Mouse (Mus musculus) limb, embryonic 14.5 days (tissue): ENCODE measurements around the gene Sycn. TPM values are rescaled to one million over a fixed set of nuclear protein-coding genes. Genes with fewer than 3 reads are reported as not detected.

Experiments
- ATAC-seq: fragments of 200-750 bp; cut with Nextera tagmentation; 2 replicates; pipeline ENCODE4 v1.8.0; 2017; ENCODE audit warnings: low read depth, moderate number of reproducible peaks, moderate TSS enrichment; ENCODE audit not compliant: low FRiP score
- DNase-seq: peaks from one replicate; pipeline ENCODE4 v3.0.0-alpha.2; 2015; ENCODE audit warnings: low spot score
- H3K27ac ChIP-seq: fragments of 300-500 bp; sonication (generic); replicated peaks from 2 replicates; pipeline ENCODE4 v1.5.1; 2014; ENCODE audit warnings: low read depth, mild to moderate bottlenecking, low read length, moderate library complexity, mixed read lengths
- H3K27me3 ChIP-seq: fragments of 300-500 bp; sonication (generic); 2 replicates; pipeline ENCODE4 v1.6.1; 2014; ENCODE audit warnings: low read length, mixed read lengths; ENCODE audit not compliant: control insufficient read depth, insufficient read depth
- H3K36me3 ChIP-seq: fragments of 300-500 bp; sonication (generic); 2 replicates; pipeline ENCODE4 v1.6.1; 2014; ENCODE audit warnings: mild to moderate bottlenecking, low read length, moderate library complexity, mixed read lengths; ENCODE audit not compliant: control insufficient read depth, insufficient read depth
- H3K4me1 ChIP-seq: fragments of 300-500 bp; sonication (generic); 2 replicates; pipeline ENCODE4 v1.6.1; 2014; ENCODE audit warnings: antibody characterized with exemption, low read length, mixed read lengths; ENCODE audit not compliant: control insufficient read depth, insufficient read depth
- H3K4me2 ChIP-seq: fragments of 300-500 bp; sonication (generic); replicated peaks from 2 replicates; pipeline ENCODE4 v1.6.1; 2014; ENCODE audit warnings: low read depth, mild to moderate bottlenecking, low read length, moderate library complexity; ENCODE audit not compliant: severe bottlenecking
- H3K4me3 ChIP-seq: fragments of 300-500 bp; sonication (generic); replicated peaks from 2 replicates; pipeline ENCODE4 v1.5.1; 2014; ENCODE audit warnings: low read length
- H3K9ac ChIP-seq: fragments of 300-500 bp; sonication (generic); 2 replicates; pipeline ENCODE4 v1.6.1; 2014; ENCODE audit warnings: mild to moderate bottlenecking, low read depth, low read length, moderate library complexity; ENCODE audit not compliant: severe bottlenecking
- H3K9me3 ChIP-seq: fragments of 300-500 bp; sonication (generic); 2 replicates; pipeline ENCODE4 v1.6.1; 2016; ENCODE audit warnings: low read length; ENCODE audit not compliant: control insufficient read depth
- POLR2A ChIP-seq: fragments of 200-500 bp; IDR thresholded peaks from 2 replicates; pipeline ENCODE4 v1.8.0; 2012; ENCODE audit warnings: inconsistent platforms, mild to moderate bottlenecking, moderate library complexity, borderline replicate concordance; ENCODE audit not compliant: insufficient read depth, insufficient read length; ENCODE audit errors: extremely low read depth
- WGBS: fragments of 180-500 bp; shearing (Covaris S2); extraction: QIAGEN DNeasy Blood & Tissue Kit; methylation state at CpG from one replicate; pipeline ENCODE4 v1.1.7; 2014; 5-methylcytosine and 5-hydroxymethylcytosine counted together
- polyA plus RNA-seq, 2 experiments: library from polyadenylated mRNA; depleted of rRNA in 1 of 2; stranded (reverse) in 1 of 2; unstranded in 1 of 2; fragments of >200 nt; fragmentation: Nextera tagmentation in 1 of 2; extraction: Ambion mirVana in 1 of 2; gene quantifications; 2 replicates each; pipeline versions ENCODE4 v1.2.1 to v1.2.3; 2012 to 2014

The Sycn gene
- polyA plus RNA-seq, 2 experiments, result 0.14 TPM; not detected in 1

GRCm38 (mm10) chr7:28579826-28580225 is 39.1 kb downstream of the Sycn start:
- WGBS, result 73% methylated on average over 5 of the region's 5 CpGs
- Histone ChIP-seq H3K27ac (no peak overlapping the region), H3K36me3 (no peaks in the 10 kb centered on the region), H3K9ac (no peak overlapping the region), H3K4me2 (no peak overlapping the region), H3K4me3 (no peak overlapping the region), H3K27me3 (no peaks in the 10 kb centered on the region), H3K4me1 (peaks cover 16% of the 10 kb centered on the region), H3K9me3 (no peaks in the 10 kb centered on the region)
- TF ChIP-seq POLR2A, result no peak
- ATAC-seq (no peak), DNase-seq (no peak)

DNA sequence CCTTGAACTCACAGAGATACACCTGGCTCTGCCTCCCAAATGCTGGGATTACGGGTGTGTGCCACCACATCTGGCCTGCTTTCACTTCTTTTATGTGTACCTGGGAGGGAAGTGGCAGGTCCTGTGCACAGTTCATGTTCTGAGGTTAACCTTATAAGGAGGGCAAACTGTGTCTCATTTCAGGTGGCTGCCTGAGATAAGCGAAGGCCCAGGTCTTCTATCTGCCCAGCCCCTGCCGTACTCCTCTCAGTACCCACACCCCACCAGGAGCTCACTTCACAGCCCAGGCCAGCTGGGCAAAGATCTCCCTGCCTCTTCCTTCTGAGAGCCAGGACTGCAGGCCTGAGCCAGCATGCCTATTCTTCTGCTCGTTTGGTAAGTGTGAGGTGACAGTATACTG is 41.0 kb downstream of the Sycn start:
- Histone ChIP-seq H3K4me3 (no peak overlapping the region), H3K4me2 (no peak overlapping the region), H3K27me3 (no peaks in the 10 kb centered on the region), H3K27ac (no peak overlapping the region), H3K9ac (no peak overlapping the region), H3K9me3 (no peaks in the 10 kb centered on the region), H3K36me3 (no peaks in the 10 kb centered on the region), H3K4me1 (peaks cover 19% of the 10 kb centered on the region)
- ATAC-seq (no peak), DNase-seq (no peak)
- 81% methylated on average over 4 of the region's 4 CpGs for WGBS
- no peak for TF ChIP-seq POLR2A

GRCm38 (mm10) chr7:28582841-28583240 is 42.2 kb downstream of the Sycn start:
- H3K9ac ChIP-seq, result no peak overlapping the region
- 88% methylated on average over 11 of the region's 11 CpGs for WGBS
- no peaks in the 10 kb centered on the region for H3K27me3 ChIP-seq
- H3K4me3 ChIP-seq, result no peak overlapping the region
- peaks cover 20% of the 10 kb centered on the region for H3K4me1 ChIP-seq
- no peak overlapping the region for H3K27ac ChIP-seq
- no peaks in the 10 kb centered on the region for H3K36me3 ChIP-seq
- H3K4me2 ChIP-seq, result no peak overlapping the region
- no peak for TF ChIP-seq POLR2A
- no peaks in the 10 kb centered on the region for H3K9me3 ChIP-seq
- DNase-seq (no peak), ATAC-seq (no peak)

GRCm38 (mm10) chr7:28583570-28584344 is 43.1 kb downstream of the Sycn start:
- Histone ChIP-seq H3K9ac (no peak overlapping the region), H3K36me3 (no peaks in the 10 kb centered on the region), H3K27ac (no peak overlapping the region), H3K4me1 (peaks cover 28% of the 10 kb centered on the region), H3K27me3 (no peaks in the 10 kb centered on the region), H3K4me3 (no peak overlapping the region), H3K9me3 (no peaks in the 10 kb centered on the region), H3K4me2 (no peak overlapping the region)
- 67% methylated on average over 8 of the region's 8 CpGs for WGBS
- ATAC-seq (no peak), DNase-seq (no peak)
- no peak for TF ChIP-seq POLR2A

GRCm38 (mm10) chr7:28584468-28584867 is 43.8 kb downstream of the Sycn start:
- WGBS, result 67% methylated on average over 4 of the region's 4 CpGs
- DNase-seq, result no peak
- no peaks in the 10 kb centered on the region for H3K36me3 ChIP-seq
- H3K27ac ChIP-seq, result no peak overlapping the region
- no peak overlapping the region for H3K9ac ChIP-seq
- H3K27me3 ChIP-seq, result no peaks in the 10 kb centered on the region
- no peak for ATAC-seq
- H3K9me3 ChIP-seq, result no peaks in the 10 kb centered on the region
- peaks cover 28% of the 10 kb centered on the region for H3K4me1 ChIP-seq
- H3K4me2 ChIP-seq, result no peak overlapping the region
- no peak for TF ChIP-seq POLR2A
- no peak overlapping the region for H3K4me3 ChIP-seq
